Mouse (Mus musculus): ENCODE data around the gene Akt2. TPM values are rescaled to one million over a fixed set of nuclear protein-coding genes. Genes with fewer than 3 reads are reported as not detected.

Gene Akt2
- polyA plus RNA-seq, 1 experiment from 2014 or later = 72.3 TPM

DNA sequence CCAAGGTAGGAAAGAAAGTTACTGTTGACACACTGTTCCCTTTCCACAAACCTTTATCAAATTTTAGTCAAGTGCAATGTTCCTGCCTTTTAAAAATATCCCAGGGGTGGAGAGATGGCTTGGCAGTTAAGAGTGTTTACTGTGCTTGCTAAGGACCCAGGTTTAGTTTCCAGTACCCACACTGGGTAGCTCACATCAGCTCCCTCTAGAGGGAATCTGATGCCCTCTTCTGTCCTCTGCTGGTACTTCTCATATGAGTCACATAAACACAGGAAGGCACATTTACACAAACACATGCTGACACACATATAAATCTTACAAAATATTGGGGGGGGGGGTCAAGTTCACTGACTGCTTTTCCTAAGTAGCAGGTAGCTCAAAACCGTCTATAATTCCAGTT is 53.1 kb downstream of the Akt2 start:
- H3K36me3 ChIP-seq (ENCODE audit: control insufficient read depth, insufficient read depth, low read length) = no peaks in the 10 kb centered on the region
- ATAC-seq (replicated peaks; ENCODE audit: low FRiP score) (no peak), DNase-seq (ENCODE audit: low spot score) (no peak)
- H3K9ac ChIP-seq (ENCODE audit: low read length) = no peak overlapping the region
- H3K4me2 ChIP-seq (ENCODE audit: low read depth, low read length, severe bottlenecking) = no peak overlapping the region
- WGBS = 48% methylated on average over 1 of the region's 1 CpGs
- H3K4me3 ChIP-seq (ENCODE audit: low read depth, low read length) = no peak overlapping the region
- H3K4me1 ChIP-seq (replicated peaks; ENCODE audit: control insufficient read depth, insufficient read depth, low read length) = no peaks in the 10 kb centered on the region
- no peak overlapping the region for H3K27ac ChIP-seq (ENCODE audit: low read depth, low read length)
- H3K9me3 ChIP-seq (ENCODE audit: control insufficient read depth, low read length) = no peaks in the 10 kb centered on the region
- no peaks in the 10 kb centered on the region for H3K27me3 ChIP-seq (ENCODE audit: control insufficient read depth, insufficient read depth, low read length)

DNA sequence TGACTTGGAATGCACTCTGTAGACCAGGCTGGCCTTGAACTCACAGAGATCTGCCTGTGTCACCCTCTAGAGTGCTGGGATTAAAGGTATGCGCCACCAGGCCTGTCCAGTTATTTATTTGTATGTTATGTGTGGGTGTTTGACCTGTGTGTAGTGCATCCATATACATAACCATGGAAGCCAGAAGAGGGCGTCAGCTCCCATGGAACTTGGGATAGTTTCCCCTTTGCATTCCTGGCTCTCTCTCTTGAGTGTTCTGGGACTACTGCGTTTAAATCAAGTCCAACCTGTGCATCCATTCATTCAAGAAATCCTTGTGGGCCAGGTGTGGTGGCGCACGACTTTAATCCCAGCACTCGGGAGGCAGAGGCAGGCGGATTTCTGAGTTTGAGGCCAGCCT is 55.2 kb downstream of the Akt2 start:
- Histone ChIP-seq H3K9ac (ENCODE audit: low read length) (no peak overlapping the region), H3K27me3 (ENCODE audit: control insufficient read depth, insufficient read depth, low read length) (no peaks in the 10 kb centered on the region), H3K9me3 (ENCODE audit: control insufficient read depth, low read length) (no peaks in the 10 kb centered on the region), H3K4me2 (ENCODE audit: low read depth, low read length, severe bottlenecking) (no peak overlapping the region), H3K4me1 (replicated peaks; ENCODE audit: control insufficient read depth, insufficient read depth, low read length) (no peaks in the 10 kb centered on the region), H3K36me3 (ENCODE audit: control insufficient read depth, insufficient read depth, low read length) (no peaks in the 10 kb centered on the region), H3K27ac (ENCODE audit: low read depth, low read length) (no peak overlapping the region), H3K4me3 (ENCODE audit: low read depth, low read length) (no peak overlapping the region)
- no peak for DNase-seq (ENCODE audit: low spot score)
- WGBS = 89% methylated on average over 7 of the region's 7 CpGs
- no peak for ATAC-seq (replicated peaks; ENCODE audit: low FRiP score)

DNA sequence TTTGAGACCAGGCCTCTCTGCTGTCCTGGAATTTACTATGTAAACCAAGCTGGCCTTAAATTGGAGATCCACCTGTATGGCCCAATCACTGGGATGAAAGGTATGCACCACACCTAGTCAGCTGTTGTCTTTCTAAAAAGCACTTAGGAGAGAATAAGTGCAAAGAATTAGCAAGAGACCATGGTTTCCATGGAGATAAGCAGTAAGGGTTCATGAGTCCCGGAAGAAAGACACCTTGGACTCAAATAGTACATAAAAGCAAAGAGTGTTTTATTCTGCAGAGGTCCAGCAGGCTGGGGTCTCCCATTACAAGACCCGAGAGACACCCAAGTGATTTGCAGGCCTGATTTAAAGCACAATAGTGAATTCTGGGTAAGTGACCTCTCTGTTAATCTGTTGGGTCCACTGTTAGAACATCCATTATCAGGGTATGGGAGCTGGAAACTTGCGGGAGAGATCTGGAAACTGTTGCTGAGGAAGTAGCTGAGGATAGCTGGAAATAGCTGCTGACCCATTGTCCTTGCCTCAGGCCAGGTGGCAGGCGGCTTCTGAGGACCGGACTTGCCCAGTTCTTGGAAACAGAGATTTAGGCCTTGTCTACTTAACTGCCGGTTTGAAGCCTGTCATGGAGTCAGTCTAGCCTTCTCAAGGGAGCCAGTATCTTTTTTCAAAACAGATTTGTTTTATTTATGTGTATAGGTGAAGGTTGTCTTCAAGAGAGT is 56.1 kb downstream of the Akt2 start:
- WGBS = 84% methylated on average over 6 of the region's 6 CpGs
- Histone ChIP-seq H3K36me3 (ENCODE audit: control insufficient read depth, insufficient read depth, low read length) (no peaks in the 10 kb centered on the region), H3K27me3 (ENCODE audit: control insufficient read depth, insufficient read depth, low read length) (no peaks in the 10 kb centered on the region), H3K4me2 (ENCODE audit: low read depth, low read length, severe bottlenecking) (no peak overlapping the region), H3K9me3 (ENCODE audit: control insufficient read depth, low read length) (no peaks in the 10 kb centered on the region), H3K4me3 (ENCODE audit: low read depth, low read length) (no peak overlapping the region), H3K27ac (ENCODE audit: low read depth, low read length) (no peak overlapping the region), H3K9ac (ENCODE audit: low read length) (no peak overlapping the region), H3K4me1 (replicated peaks; ENCODE audit: control insufficient read depth, insufficient read depth, low read length) (no peaks in the 10 kb centered on the region)
- DNase-seq (ENCODE audit: low spot score) (no peak), ATAC-seq (replicated peaks; ENCODE audit: low FRiP score) (no peak)

DNA sequence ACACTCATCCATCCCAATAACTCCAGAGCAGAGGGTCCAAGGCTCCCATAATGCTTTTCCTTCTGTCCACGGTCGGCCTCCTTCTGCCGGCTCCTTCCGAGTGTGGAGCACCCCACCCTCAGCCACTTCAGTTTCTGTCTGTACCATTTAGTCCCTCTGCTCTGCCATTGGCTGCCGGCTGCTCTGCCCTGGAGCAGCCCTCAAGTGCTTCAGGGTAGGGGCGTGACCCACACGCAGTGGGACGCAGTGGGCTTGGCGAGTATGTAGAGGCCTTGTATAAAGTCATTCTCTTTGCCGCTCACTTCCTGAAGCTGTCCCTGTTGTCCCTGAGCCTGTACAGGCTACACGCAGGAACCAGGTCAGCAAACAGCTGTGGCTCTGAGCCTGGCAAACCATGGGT is 58.4 kb downstream of the Akt2 start:
- H3K4me2 ChIP-seq (ENCODE audit: low read depth, low read length, severe bottlenecking) = no peak overlapping the region
- no peaks in the 10 kb centered on the region for H3K9me3 ChIP-seq (ENCODE audit: control insufficient read depth, low read length)
- no peaks in the 10 kb centered on the region for H3K36me3 ChIP-seq (ENCODE audit: control insufficient read depth, insufficient read depth, low read length)
- H3K4me3 ChIP-seq (ENCODE audit: low read depth, low read length) = no peak overlapping the region
- 93% methylated on average over 11 of the region's 11 CpGs for WGBS
- peaks cover 13% of the 10 kb centered on the region for H3K27me3 ChIP-seq (ENCODE audit: control insufficient read depth, insufficient read depth, low read length)
- no peak overlapping the region for H3K9ac ChIP-seq (ENCODE audit: low read length)
- DNase-seq (ENCODE audit: low spot score) = no peak
- no peak overlapping the region for H3K27ac ChIP-seq (ENCODE audit: low read depth, low read length)
- no peak for ATAC-seq (replicated peaks; ENCODE audit: low FRiP score)
- H3K4me1 ChIP-seq (replicated peaks; ENCODE audit: control insufficient read depth, insufficient read depth, low read length) = no peaks in the 10 kb centered on the region

DNA sequence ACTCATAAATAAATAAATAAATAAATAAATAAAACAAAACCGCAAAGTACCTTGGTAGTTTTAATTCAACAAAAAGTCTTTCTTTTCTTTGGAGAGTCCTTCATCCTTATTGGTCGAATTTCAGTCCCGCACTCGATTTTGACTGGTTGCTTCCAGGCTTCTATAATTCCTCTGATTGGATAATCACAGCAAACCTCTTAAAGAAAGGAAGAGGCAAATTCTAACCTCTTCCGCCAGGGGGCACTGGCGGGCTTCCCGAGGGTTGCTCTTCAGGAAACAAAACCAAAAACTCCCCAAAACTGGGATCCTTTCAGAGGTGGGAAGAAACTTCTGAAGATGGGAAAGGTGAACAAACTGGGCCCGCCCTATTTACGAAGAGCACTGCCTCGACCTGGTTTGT is 59.6 kb downstream of the Akt2 start:
- Histone ChIP-seq H3K4me1 (replicated peaks; ENCODE audit: control insufficient read depth, insufficient read depth, low read length) (no peaks in the 10 kb centered on the region), H3K36me3 (ENCODE audit: control insufficient read depth, insufficient read depth, low read length) (no peaks in the 10 kb centered on the region), H3K9ac (ENCODE audit: low read length) (no peak overlapping the region), H3K27me3 (ENCODE audit: control insufficient read depth, insufficient read depth, low read length) (peaks cover 15% of the 10 kb centered on the region), H3K27ac (ENCODE audit: low read depth, low read length) (no peak overlapping the region), H3K4me2 (ENCODE audit: low read depth, low read length, severe bottlenecking) (no peak overlapping the region), H3K4me3 (ENCODE audit: low read depth, low read length) (no peak overlapping the region), H3K9me3 (ENCODE audit: control insufficient read depth, low read length) (no peaks in the 10 kb centered on the region)
- ATAC-seq (replicated peaks; ENCODE audit: low FRiP score) (0 out of 2 replicates have a peak, but pooled peaks have one; percentile 16), DNase-seq (ENCODE audit: low spot score) (peak; percentile 87)
- 7% methylated on average over 10 of the region's 10 CpGs for WGBS

DNA sequence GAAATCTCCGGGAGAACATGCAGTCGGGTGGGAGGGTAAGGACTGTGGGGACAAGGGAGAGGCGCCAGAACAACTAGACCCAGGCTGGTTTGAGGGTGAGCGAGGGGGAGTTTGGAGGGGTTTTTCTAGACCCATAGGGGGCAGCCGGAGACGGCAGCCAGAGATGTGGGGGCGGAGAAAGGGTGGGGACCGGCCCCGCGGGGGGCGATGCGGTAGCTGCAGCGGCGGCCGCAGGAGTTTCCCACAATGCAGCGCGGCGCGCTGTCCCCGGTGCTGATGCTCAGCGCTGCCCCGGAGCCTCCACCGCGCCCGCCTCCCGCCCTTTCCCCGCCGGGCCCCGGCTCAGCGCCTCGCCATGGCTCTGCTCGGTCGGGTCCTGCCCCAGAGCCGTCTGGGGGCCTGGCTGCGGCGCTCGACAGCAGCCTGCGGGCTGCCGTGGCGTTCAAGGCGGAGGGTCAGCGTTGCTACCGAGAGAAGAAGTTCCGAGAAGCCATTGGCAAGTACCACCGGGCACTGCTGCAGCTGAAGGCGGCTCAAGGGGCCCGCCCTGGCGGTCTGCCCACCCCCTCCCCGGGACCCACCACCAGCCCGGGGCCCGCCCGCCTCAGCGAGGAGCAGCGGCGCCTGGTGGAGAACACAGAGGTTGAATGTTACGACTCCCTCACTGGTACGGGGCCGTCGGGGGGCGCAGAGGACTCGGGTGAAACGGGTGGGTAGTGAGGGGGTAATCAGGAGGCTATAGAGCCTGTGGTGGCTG is 62.5 kb downstream of the Akt2 start, which contains the start of gene Ttc9b:
Gene Ttc9b (plus strand): TSS at position 235 of the 757 bp plus-strand sequence.
- Histone ChIP-seq H3K9me3 (ENCODE audit: control insufficient read depth, low read length) (no peaks in the 10 kb centered on the region), H3K27me3 (ENCODE audit: control insufficient read depth, insufficient read depth, low read length) (peaks cover 21% of the 10 kb centered on the region), H3K27ac (ENCODE audit: low read depth, low read length) (peak within 1 kb of the TSS; percentile 43; the same call in 1 of the 2 replicates), H3K4me2 (ENCODE audit: low read depth, low read length, severe bottlenecking) (peak within 1 kb of the TSS; percentile 80), H3K9ac (ENCODE audit: low read length) (peak within 1 kb of the TSS; percentile 63), H3K36me3 (ENCODE audit: control insufficient read depth, insufficient read depth, low read length) (no peaks in the 10 kb centered on the region), H3K4me3 (ENCODE audit: low read depth, low read length) (peak within 1 kb of the TSS; percentile 46), H3K4me1 (replicated peaks; ENCODE audit: control insufficient read depth, insufficient read depth, low read length) (no peaks in the 10 kb centered on the region)
- ATAC-seq (replicated peaks; ENCODE audit: low FRiP score) = peak; percentile 72
- WGBS = 2% methylated on average over 59 of the region's 62 CpGs
- peak; percentile 87 for DNase-seq (ENCODE audit: low spot score)

DNA sequence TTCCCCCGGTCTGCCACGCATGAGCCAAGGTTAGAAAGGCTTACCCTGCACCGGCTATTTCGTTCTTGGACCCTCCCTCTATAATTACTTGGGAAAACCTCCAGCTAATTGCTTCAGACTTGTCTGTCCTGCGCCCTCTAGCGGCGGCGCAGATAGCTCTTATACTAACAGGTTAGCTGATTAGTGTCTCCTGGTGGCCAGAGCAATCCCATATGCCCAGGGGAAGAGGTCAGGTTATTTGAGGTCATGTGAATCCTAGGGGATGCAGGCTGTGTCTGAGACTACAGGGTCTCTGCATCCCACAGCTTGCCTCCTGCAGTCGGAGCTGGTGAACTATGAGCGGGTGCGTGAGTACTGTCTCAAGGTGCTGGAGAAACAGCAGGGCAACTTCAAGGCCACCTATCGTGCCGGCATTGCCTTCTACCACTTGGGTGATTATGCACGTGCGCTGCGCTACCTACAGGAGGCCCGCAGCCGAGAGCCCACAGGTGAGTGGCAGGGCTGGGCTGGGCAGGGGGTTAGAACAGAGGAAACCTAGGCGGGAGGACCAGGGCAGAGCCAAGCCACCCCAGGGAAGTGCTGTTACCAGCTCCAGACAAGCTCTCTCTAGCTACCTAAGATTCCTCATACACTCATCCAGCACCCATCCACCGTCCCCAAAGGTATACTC is 63.4 kb downstream of the Akt2 start:
- ATAC-seq (replicated peaks; ENCODE audit: low FRiP score) (no peak; the same call in 1 of the 2 replicates), DNase-seq (ENCODE audit: low spot score) (no peak)
- Histone ChIP-seq H3K4me2 (ENCODE audit: low read depth, low read length, severe bottlenecking) (no peak overlapping the region; the same call in 1 of the 2 replicates), H3K4me3 (ENCODE audit: low read depth, low read length) (no peak overlapping the region), H3K27ac (ENCODE audit: low read depth, low read length) (no peak overlapping the region), H3K4me1 (replicated peaks; ENCODE audit: control insufficient read depth, insufficient read depth, low read length) (no peaks in the 10 kb centered on the region), H3K9ac (ENCODE audit: low read length) (no peak overlapping the region), H3K9me3 (ENCODE audit: control insufficient read depth, low read length) (no peaks in the 10 kb centered on the region), H3K27me3 (ENCODE audit: control insufficient read depth, insufficient read depth, low read length) (peaks cover 23% of the 10 kb centered on the region), H3K36me3 (ENCODE audit: control insufficient read depth, insufficient read depth, low read length) (no peaks in the 10 kb centered on the region)
- WGBS = 67% methylated on average over 20 of the region's 20 CpGs

DNA sequence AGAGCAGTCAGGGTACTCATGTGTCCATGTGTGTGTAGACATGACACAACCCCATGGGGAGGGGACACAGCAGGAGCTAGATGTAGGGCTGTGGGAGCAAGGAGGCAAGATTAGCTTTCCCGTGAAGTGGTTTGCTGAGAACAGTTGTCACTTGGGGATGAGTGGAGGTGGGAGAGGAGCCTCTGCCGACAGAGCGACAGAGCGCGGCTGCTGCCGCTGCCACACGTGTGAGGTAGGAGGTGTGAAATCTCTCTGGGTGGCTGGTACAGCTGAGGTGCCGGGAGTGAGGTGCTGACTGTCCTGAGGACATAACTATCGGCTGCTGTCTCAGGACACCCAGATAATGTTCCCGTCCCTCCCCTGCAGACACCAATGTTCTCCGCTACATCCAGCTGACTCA is 64.2 kb downstream of the Akt2 start:
- Histone ChIP-seq H3K4me2 (ENCODE audit: low read depth, low read length, severe bottlenecking) (no peak overlapping the region), H3K4me1 (replicated peaks; ENCODE audit: control insufficient read depth, insufficient read depth, low read length) (no peaks in the 10 kb centered on the region), H3K9me3 (ENCODE audit: control insufficient read depth, low read length) (no peaks in the 10 kb centered on the region), H3K9ac (ENCODE audit: low read length) (no peak overlapping the region), H3K27me3 (ENCODE audit: control insufficient read depth, insufficient read depth, low read length) (peaks cover 23% of the 10 kb centered on the region), H3K27ac (ENCODE audit: low read depth, low read length) (no peak overlapping the region), H3K36me3 (ENCODE audit: control insufficient read depth, insufficient read depth, low read length) (no peaks in the 10 kb centered on the region), H3K4me3 (ENCODE audit: low read depth, low read length) (no peak overlapping the region)
- DNase-seq (ENCODE audit: low spot score) (no peak), ATAC-seq (replicated peaks; ENCODE audit: low FRiP score) (no peak)
- WGBS = 85% methylated on average over 11 of the region's 11 CpGs
